Mouse (Mus musculus): ENCODE results near the gene Pax8. TPM values are rescaled to one million over a fixed set of nuclear protein-coding genes. Genes with fewer than 3 reads are reported as not detected.

Pax8 gene
- 0.08 and 0.15 TPM in 2 replicates for polyA plus RNA-seq (2012; rRNA removed)

DNA sequence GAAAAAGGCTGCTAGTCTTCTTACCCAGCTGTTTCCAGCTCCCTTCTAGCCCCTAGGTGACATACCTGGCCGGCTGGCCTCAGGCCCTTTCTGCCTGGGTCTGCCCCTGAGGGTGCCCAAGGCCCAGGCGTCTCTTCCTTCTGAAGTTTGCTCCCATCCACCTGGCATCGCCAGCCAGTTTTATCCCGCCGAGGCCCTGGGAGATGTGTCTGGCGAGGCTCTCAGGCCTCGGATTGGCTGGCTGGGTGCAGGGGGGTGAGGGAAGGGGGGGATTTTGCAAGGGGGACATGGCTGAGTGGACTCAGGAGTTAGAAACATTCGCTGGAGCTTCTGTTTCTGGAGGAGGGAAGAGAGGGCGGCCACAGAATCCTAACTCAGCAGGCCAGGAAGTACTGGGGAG lies at the start of gene Pax8:
Pax8 (minus strand) TSS at position 180 of the 400 bp plus-strand sequence.

Other genes starting within 250 kb of the Pax8 start
- gene Il1f5, start 198.6 kb downstream of the Pax8 start, polyA plus RNA-seq (2012; rRNA removed): not detected in 2 replicates
- not detected in 2 replicates for gene Il1f10, start 184.4 kb downstream of the Pax8 start, polyA plus RNA-seq (2012; rRNA removed)
- 17.5 and 17.6 TPM in 2 replicates for gene Il1rn, start 138.7 kb downstream of the Pax8 start, polyA plus RNA-seq (2012; rRNA removed)
- gene Psd4, start 108.0 kb downstream of the Pax8 start, polyA plus RNA-seq (2012; rRNA removed): 5.7 and 6.3 TPM in 2 replicates